Mouse (Mus musculus) CH12.LX (cell line): ENCODE results near the gene Fbxl17.

Source experiments
- CTCF ChIP-seq, 2 experiments: IDR thresholded peaks in 1 of 2; conservative IDR thresholded peaks in 1 of 2; 2 replicates each; pipeline ENCODE4 v1.5.1; 2011 to 2012; ENCODE audit warnings: low read depth in 2 of 2, low read length in 2 of 2, improper control_type of control experiment in 1 of 2, inconsistent platforms in 1 of 2, mild to moderate bottlenecking in 1 of 2, moderate library complexity in 1 of 2
- E2F4 ChIP-seq: IDR thresholded peaks from 2 replicates; pipeline ENCODE4 v1.6.1; 2011; ENCODE audit warnings: low read depth, low read length, improper control_type of control experiment; ENCODE audit not compliant: insufficient replicate concordance
- HCFC1 ChIP-seq: IDR thresholded peaks from 2 replicates; pipeline ENCODE4 v1.6.1; 2012; ENCODE audit warnings: low read depth, mild to moderate bottlenecking, inconsistent platforms, low read length, improper control_type of control experiment
- ZMIZ1 ChIP-seq: IDR thresholded peaks from 2 replicates; pipeline ENCODE4 v1.6.1; 2012; ENCODE audit warnings: low read depth, mild to moderate bottlenecking, inconsistent platforms, low read length, improper control_type of control experiment

GRCm38 (mm10) chr17:63271000-63271399 lies 228.8 kb downstream of the Fbxl17 start:
- TF ChIP-seq HCFC1: no peak
- no peak for TF ChIP-seq E2F4
- no peak for TF ChIP-seq CTCF (conservative IDR thresholded peaks at IDR 0.05 in 1 of 2, IDR thresholded peaks at IDR 0.05 in 1 of 2; ENCODE audit: low read depth in 2 of 2, low read length in 2 of 2)
- no peak for TF ChIP-seq ZMIZ1
